Mouse (Mus musculus) megakaryocyte, embryonic 14.5 days (primary cell): ENCODE measurements around the gene Calm2.

Experiments used
- FLI1 ChIP-seq: IDR thresholded peaks from 2 replicates; pipeline ENCODE4 v1.6.1; 2012; ENCODE audit warnings: low read length, inconsistent platforms, mixed read lengths
- GATA1 ChIP-seq: IDR thresholded peaks from 3 replicates; pipeline ENCODE4 v1.6.1; 2012; ENCODE audit warnings: mixed read lengths, low read length, inconsistent platforms, borderline replicate concordance

- TF ChIP-seq GATA1 (no peak), FLI1 (no peak)
Measured at GRCm38 (mm10) chr17:87441537-87441936, 5.2 kb downstream of the Calm2 start.
